Mouse (Mus musculus): ENCODE data around the gene Polr2e. TPM values are rescaled to one million over a fixed set of nuclear protein-coding genes. Genes with fewer than 3 reads are reported as not detected.

Polr2e gene
- polyA plus RNA-seq, 1 experiment from 2014 or later = 146 TPM

- H3K27me3 ChIP-seq = no peaks in the 10 kb centered on the region
- in situ Hi-C loops (cut with MboI; ENCODE audit: low pct_unique_long_range_greater_than_20kb) = no loop called here
- ChIA-PET CTCF (interaction anchor here (1.5 kb wide), 1 partner anchor 38 kb away, joined by 5 read pairs; no protein-coding TSS in a partner anchor), POLR2A (interaction anchor here (0.8 to 6.8 kb wide), 11 partner anchors 10 to 87 kb away, joined by 3 to 50 read pairs (median 5); partner anchors contain the start of genes Cnn2 and Polr2e)
- DNase-seq (ENCODE audit: low read depth, low spot score) = no peak
- ATAC-seq = no peak
- TF ChIP-seq CTCF (IDR thresholded peaks at IDR 0.05) = no peak
Observed at GRCm38 (mm10) chr10:80075924-80076323, 36.3 kb upstream of the Polr2e start.

GRCm38 (mm10) chr10:80074813-80075601, 35.4 kb upstream of the Polr2e start:
- in situ Hi-C loops (cut with MboI; ENCODE audit: low pct_unique_long_range_greater_than_20kb) = loop anchor here (5.0 kb wide), 2 partner anchors 32 to 88 kb away; partner anchors contain the start of genes Cnn2 and Sbno2
- CTCF ChIA-PET = interaction anchor here (1.1 to 1.9 kb wide), 3 partner anchors 24 to 88 kb away, joined by 3 to 5 read pairs (median 4); no protein-coding TSS in a partner anchor
- POLR2A ChIA-PET = interaction anchor here (0.8 to 6.8 kb wide), 11 partner anchors 11 to 89 kb away, joined by 3 to 50 read pairs (median 5); partner anchors contain the start of gene Cnn2
- TF ChIP-seq CTCF (IDR thresholded peaks at IDR 0.05) = no peak
- peak; percentile 91 for DNase-seq (ENCODE audit: low read depth, low spot score)
- no peaks in the 10 kb centered on the region for H3K27me3 ChIP-seq
- peak; percentile 69 for ATAC-seq

GRCm38 (mm10) chr10:80072623-80073489, 33.3 kb upstream of the Polr2e start:
- no peak for DNase-seq (ENCODE audit: low read depth, low spot score)
- TF ChIP-seq CTCF (IDR thresholded peaks at IDR 0.05) = no peak
- ChIA-PET POLR2A (interaction anchor here (0.7 to 6.8 kb wide), 10 partner anchors 9 to 66 kb away, joined by 3 to 50 read pairs (median 4); partner anchors contain the start of gene Sbno2), CTCF (no interaction called here)
- no peaks in the 10 kb centered on the region for H3K27me3 ChIP-seq
- no peak for ATAC-seq
- in situ Hi-C loops (cut with MboI; ENCODE audit: low pct_unique_long_range_greater_than_20kb) = loop anchor here (5.0 kb wide), 2 partner anchors 34 to 86 kb away; partner anchors contain the start of genes Cnn2 and Sbno2

- POLR2A ChIA-PET = interaction anchor here (0.6 to 6.8 kb wide), 16 partner anchors 8 to 68 kb away, joined by 3 to 50 read pairs (median 4); partner anchors contain the start of gene Sbno2
- no peaks in the 10 kb centered on the region for H3K27me3 ChIP-seq
- in situ Hi-C loops (cut with MboI; ENCODE audit: low pct_unique_long_range_greater_than_20kb) = loop anchor here (5.0 kb wide), 2 partner anchors 36 to 84 kb away; partner anchors contain the start of genes Cnn2 and Sbno2
- CTCF ChIA-PET = interaction anchor here (0.7 to 1.2 kb wide), 3 partner anchors 9 to 20 kb away, joined by 3 to 4 read pairs (median 4); no protein-coding TSS in a partner anchor
- no peak for ATAC-seq
- TF ChIP-seq CTCF (IDR thresholded peaks at IDR 0.05) = no peak
- DNase-seq (ENCODE audit: low read depth, low spot score) = no peak
Observed at GRCm38 (mm10) chr10:80071516-80071900, 31.9 kb upstream of the Polr2e start.

GRCm38 (mm10) chr10:80070837-80071515, 31.4 kb upstream of the Polr2e start:
- TF ChIP-seq CTCF (IDR thresholded peaks at IDR 0.05) = no peak
- ChIA-PET POLR2A (interaction anchor here (0.6 to 6.8 kb wide), 16 partner anchors 8 to 1773 kb away, joined by 3 to 50 read pairs (median 4); partner anchors contain the start of gene Sbno2), CTCF (interaction anchor here (0.6 to 1.2 kb wide), 4 partner anchors 10 to 19 kb away, joined by 3 to 4 read pairs (median 4); no protein-coding TSS in a partner anchor)
- ATAC-seq = peak; percentile 65
- no peaks in the 10 kb centered on the region for H3K27me3 ChIP-seq
- in situ Hi-C loops (cut with MboI; ENCODE audit: low pct_unique_long_range_greater_than_20kb) = loop anchor here (5.0 kb wide), 2 partner anchors 36 to 84 kb away; partner anchors contain the start of genes Cnn2 and Sbno2
- DNase-seq (ENCODE audit: low read depth, low spot score) = peak; percentile 96

GRCm38 (mm10) chr10:80069948-80070450, 30.4 kb upstream of the Polr2e start:
- no peak for TF ChIP-seq CTCF (IDR thresholded peaks at IDR 0.05)
- ATAC-seq (no peak), DNase-seq (ENCODE audit: low read depth, low spot score) (no peak)
- in situ Hi-C loops (cut with MboI; ENCODE audit: low pct_unique_long_range_greater_than_20kb) = loop anchor here (5.0 kb wide), 2 partner anchors 37 to 83 kb away; partner anchors contain the start of genes Cnn2 and Sbno2
- ChIA-PET POLR2A (interaction anchor here (6.8 kb wide), 1 partner anchor 13 kb away, joined by 50 read pairs; no protein-coding TSS in a partner anchor), CTCF (no interaction called here)
- no peaks in the 10 kb centered on the region for H3K27me3 ChIP-seq

- ChIA-PET POLR2A (interaction anchor here (1.0 kb wide), 1 partner anchor 13 kb away, joined by 3 read pairs; no protein-coding TSS in a partner anchor), CTCF (no interaction called here)
- H3K27me3 ChIP-seq = no peaks in the 10 kb centered on the region
- no peak for TF ChIP-seq CTCF (IDR thresholded peaks at IDR 0.05)
- DNase-seq (ENCODE audit: low read depth, low spot score) = no peak
- no peak for ATAC-seq
- in situ Hi-C loops (cut with MboI; ENCODE audit: low pct_unique_long_range_greater_than_20kb) = no loop called here
Observed at GRCm38 (mm10) chr10:80069251-80069650, 29.7 kb upstream of the Polr2e start.

GRCm38 (mm10) chr10:80063877-80064650, 24.5 kb upstream of the Polr2e start:
- ATAC-seq (no peak), DNase-seq (ENCODE audit: low read depth, low spot score) (no peak)
- POLR2A ChIA-PET = interaction anchor here (1.2 to 1.5 kb wide), 3 partner anchors 7 to 79 kb away, joined by 3 to 5 read pairs (median 4); partner anchors contain the start of gene Tmem259
- CTCF ChIA-PET = no interaction called here
- H3K27me3 ChIP-seq = no peaks in the 10 kb centered on the region
- no peak for TF ChIP-seq CTCF (IDR thresholded peaks at IDR 0.05)
- in situ Hi-C loops (cut with MboI; ENCODE audit: low pct_unique_long_range_greater_than_20kb) = no loop called here

All from Patski (cell line).